Mouse (Mus musculus) G1E (cell line): ENCODE measurements around the gene Zdhhc1. TPM values are rescaled to one million over a fixed set of nuclear protein-coding genes. Genes with fewer than 3 reads are reported as not detected.

Source experiments
- ATAC-seq: 2 replicates; pipeline ENCODE4 v1.8.0; 2016; ENCODE audit warnings: mild to moderate bottlenecking; ENCODE audit not compliant: insufficient number of reproducible peaks, poor library complexity, low FRiP score, severe bottlenecking; ENCODE audit errors: extremely low read depth
- DNase-seq: peaks from one replicate; pipeline ENCODE4 v3.0.0; 2012; ENCODE audit warnings: low spot score
- H3K27me3 ChIP-seq: 2 replicates; pipeline ENCODE4 v1.6.1; 2012; ENCODE audit warnings: mild to moderate bottlenecking, low read length, inconsistent platforms; ENCODE audit not compliant: insufficient read depth
- H3K36me3 ChIP-seq: replicated peaks from 2 replicates; pipeline ENCODE3; 2012; ENCODE audit warnings: mild to moderate bottlenecking, inconsistent platforms
- H3K4me1 ChIP-seq: 2 replicates; pipeline ENCODE4 v1.6.1; 2012; ENCODE audit warnings: low read depth, low read length, inconsistent platforms, mixed read lengths; ENCODE audit not compliant: insufficient read depth
- H3K4me3 ChIP-seq: 2 replicates; pipeline ENCODE4 v1.5.1; 2012; ENCODE audit warnings: low read depth, mild to moderate bottlenecking, inconsistent platforms, low read length, moderate library complexity, mixed read lengths
- H3K9me3 ChIP-seq: replicated peaks from 2 replicates; pipeline ENCODE4 v1.6.1; 2012; ENCODE audit warnings: inconsistent platforms
- CTCF ChIP-seq: IDR thresholded peaks from 2 replicates; pipeline ENCODE4 v1.5.1; 2012; ENCODE audit warnings: low read depth, low read length, inconsistent platforms, mixed read lengths
- GATA1 ChIP-seq: IDR thresholded peaks from 2 replicates; pipeline ENCODE4 v1.6.1; 2012; ENCODE audit warnings: borderline replicate concordance, low read length, inconsistent platforms, mixed read lengths
- GATA2 ChIP-seq: IDR thresholded peaks from 2 replicates; pipeline ENCODE4 v1.6.1; 2012; ENCODE audit warnings: low read depth, low read length, inconsistent platforms, borderline replicate concordance
- POLR2AphosphoS5 ChIP-seq: IDR thresholded peaks from 2 replicates; pipeline ENCODE4 v1.6.1; 2012; ENCODE audit warnings: low read depth, low read length, inconsistent platforms; ENCODE audit not compliant: insufficient replicate concordance
- TAL1 ChIP-seq: conservative IDR thresholded peaks from 2 replicates; pipeline ENCODE4 v1.6.1; 2012; ENCODE audit warnings: low read depth, low read length, inconsistent platforms, mixed read lengths
- polyA plus RNA-seq: library from polyadenylated mRNA; stranded (reverse); fragments of >175 nt; gene quantifications from 2 replicates; pipeline ENCODE4 v1.2.3, GENCODE M21; 2012
- total RNA-seq, 2 experiments: library from RNA; stranded (forward) in 1 of 2; stranded (reverse) in 1 of 2; fragments of 200-1000 nt in 1 of 2; fragments of >200 nt in 1 of 2; fragmentation: Nextera tagmentation in 1 of 2; gene quantifications; 2 replicates each; pipeline ENCODE4 v1.2.3; 2014 to 2017

The Zdhhc1 gene
- total and polyA plus RNA-seq, 3 experiments = 0.02 to 0.16 TPM; not detected in 1

GRCm38 (mm10) chr8:105448596-105448995, 48.1 kb downstream of the Zdhhc1 start:
- H3K27me3 ChIP-seq = peaks cover 14% of the 10 kb centered on the region; the same call in 1 of the 2 replicates
- H3K4me1 ChIP-seq = no peaks in the 10 kb centered on the region
- ATAC-seq (no peak), DNase-seq (no peak)
- no peak overlapping the region for H3K4me3 ChIP-seq
- H3K36me3 ChIP-seq = no peaks in the 10 kb centered on the region
- TF ChIP-seq TAL1 = no peak
- TF ChIP-seq CTCF = no peak
- TF ChIP-seq GATA1 = no peak
- TF ChIP-seq GATA2 = no peak
- TF ChIP-seq POLR2AphosphoS5 = no peak
- no peaks in the 10 kb centered on the region for H3K9me3 ChIP-seq

- peaks cover 14% of the 10 kb centered on the region; the same call in 1 of the 2 replicates for H3K27me3 ChIP-seq
- no peaks in the 10 kb centered on the region for H3K4me1 ChIP-seq
- ATAC-seq (no peak), DNase-seq (no peak)
- no peak overlapping the region for H3K4me3 ChIP-seq
- no peaks in the 10 kb centered on the region for H3K36me3 ChIP-seq
- H3K9me3 ChIP-seq = no peaks in the 10 kb centered on the region
- TF ChIP-seq POLR2AphosphoS5 (no peak), CTCF (no peak), GATA2 (no peak), TAL1 (no peak), GATA1 (no peak)
Observed at GRCm38 (mm10) chr8:105448188-105448587, 48.5 kb downstream of the Zdhhc1 start.

GRCm38 (mm10) chr8:105446127-105446552, 50.6 kb downstream of the Zdhhc1 start:
- no peak for TF ChIP-seq CTCF
- no peak for TF ChIP-seq GATA1
- TF ChIP-seq POLR2AphosphoS5 = no peak
- no peak for TF ChIP-seq GATA2
- no peak for TF ChIP-seq TAL1
- H3K9me3 ChIP-seq = no peaks in the 10 kb centered on the region
- H3K27me3 ChIP-seq = peaks cover 12% of the 10 kb centered on the region; the same call in 1 of the 2 replicates
- no peak overlapping the region for H3K4me3 ChIP-seq
- ATAC-seq (no peak), DNase-seq (no peak)
- no peaks in the 10 kb centered on the region for H3K4me1 ChIP-seq
- H3K36me3 ChIP-seq = no peaks in the 10 kb centered on the region

GRCm38 (mm10) chr8:105445296-105446126, 51.2 kb downstream of the Zdhhc1 start:
- Histone ChIP-seq H3K4me3 (no peak overlapping the region), H3K9me3 (no peaks in the 10 kb centered on the region), H3K27me3 (peaks cover 12% of the 10 kb centered on the region; the same call in 1 of the 2 replicates), H3K36me3 (no peaks in the 10 kb centered on the region), H3K4me1 (no peaks in the 10 kb centered on the region)
- TF ChIP-seq CTCF (no peak), POLR2AphosphoS5 (no peak)
- no peak for DNase-seq
- no peak for ATAC-seq

GRCm38 (mm10) chr8:105442661-105443060, 54.0 kb downstream of the Zdhhc1 start:
- Histone ChIP-seq H3K4me1 (no peaks in the 10 kb centered on the region), H3K36me3 (no peaks in the 10 kb centered on the region), H3K9me3 (no peaks in the 10 kb centered on the region), H3K4me3 (no peak overlapping the region), H3K27me3 (peaks cover 10% of the 10 kb centered on the region; the same call in 1 of the 2 replicates)
- ATAC-seq (no peak), DNase-seq (no peak)
- TF ChIP-seq GATA2 = no peak
- TF ChIP-seq TAL1 = no peak
- no peak for TF ChIP-seq POLR2AphosphoS5
- no peak for TF ChIP-seq CTCF
- TF ChIP-seq GATA1 = no peak

GRCm38 (mm10) chr8:105441433-105441832, 55.3 kb downstream of the Zdhhc1 start:
- no peaks in the 10 kb centered on the region for H3K36me3 ChIP-seq
- no peak for DNase-seq
- ATAC-seq = no peak
- H3K27me3 ChIP-seq = peaks cover 14% of the 10 kb centered on the region
- no peaks in the 10 kb centered on the region for H3K4me1 ChIP-seq
- no peaks in the 10 kb centered on the region for H3K9me3 ChIP-seq
- TF ChIP-seq POLR2AphosphoS5 (no peak), GATA2 (no peak), TAL1 (no peak), CTCF (0 out of 2 replicates have a peak, but pooled peaks have one; percentile 28), GATA1 (no peak)
- H3K4me3 ChIP-seq = no peak overlapping the region
